Mouse (Mus musculus) hindbrain, embryonic 14.5 days (tissue): ENCODE data around the gene Elovl6. TPM values are rescaled to one million over a fixed set of nuclear protein-coding genes. Genes with fewer than 3 reads are reported as not detected.

Experiments used
- ATAC-seq: fragments of 200-750 bp; cut with Nextera tagmentation; 2 replicates; pipeline ENCODE4 v1.8.0; 2017; ENCODE audit warnings: moderate number of reproducible peaks, mild to moderate bottlenecking, moderate TSS enrichment, moderate library complexity; ENCODE audit not compliant: low FRiP score
- DNase-seq: peaks from one replicate; pipeline ENCODE4 v3.0.0-alpha.2; 2015; ENCODE audit warnings: low spot score
- H3K27ac ChIP-seq: fragments of 300-500 bp; sonication (generic); 2 replicates; pipeline ENCODE4 v1.5.1; 2014; ENCODE audit warnings: mild to moderate bottlenecking, moderate library complexity
- H3K27me3 ChIP-seq: fragments of 300-500 bp; sonication (generic); 2 replicates; pipeline ENCODE4 v1.6.1; 2014; ENCODE audit warnings: mild to moderate bottlenecking, low read length, mixed read lengths; ENCODE audit not compliant: control insufficient read depth, insufficient read depth
- H3K36me3 ChIP-seq: fragments of 300-500 bp; sonication (generic); replicated peaks from 2 replicates; pipeline ENCODE4 v1.6.1; 2014; ENCODE audit not compliant: control insufficient read depth, insufficient read depth
- H3K4me1 ChIP-seq: fragments of 300-500 bp; sonication (generic); replicated peaks from 2 replicates; pipeline ENCODE4 v1.6.1; 2014; ENCODE audit warnings: antibody characterized with exemption, low read length, mixed read lengths; ENCODE audit not compliant: control insufficient read depth, insufficient read depth
- H3K4me2 ChIP-seq: fragments of 300-500 bp; sonication (generic); replicated peaks from 2 replicates; pipeline ENCODE4 v1.6.1; 2014; ENCODE audit warnings: mild to moderate bottlenecking, moderate library complexity
- H3K4me3 ChIP-seq: fragments of 300-500 bp; sonication (generic); replicated peaks from 2 replicates; pipeline ENCODE4 v1.5.1; 2014; ENCODE audit warnings: mild to moderate bottlenecking, low read length
- H3K9ac ChIP-seq: fragments of 300-500 bp; sonication (generic); 2 replicates; pipeline ENCODE4 v1.6.1; 2014
- H3K9me3 ChIP-seq: fragments of 300-500 bp; sonication (generic); 2 replicates; pipeline ENCODE4 v1.6.1; 2016; ENCODE audit warnings: low read length; ENCODE audit not compliant: control insufficient read depth
- WGBS: fragments of 180-500 bp; shearing (Covaris S2); extraction: QIAGEN DNeasy Blood & Tissue Kit; methylation state at CpG from one replicate; pipeline ENCODE4 v1.1.7; 2014; 5-methylcytosine and 5-hydroxymethylcytosine counted together
- polyA plus RNA-seq: library from polyadenylated mRNA; unstranded; fragments of >200 nt; fragmentation: Nextera tagmentation; extraction: Ambion mirVana; gene quantifications from 2 replicates; pipeline ENCODE4 v1.2.1, GENCODE M21; 2014

Gene Elovl6
- polyA plus RNA-seq, 1 experiment from 2014 or later: 27.5 TPM

DNA sequence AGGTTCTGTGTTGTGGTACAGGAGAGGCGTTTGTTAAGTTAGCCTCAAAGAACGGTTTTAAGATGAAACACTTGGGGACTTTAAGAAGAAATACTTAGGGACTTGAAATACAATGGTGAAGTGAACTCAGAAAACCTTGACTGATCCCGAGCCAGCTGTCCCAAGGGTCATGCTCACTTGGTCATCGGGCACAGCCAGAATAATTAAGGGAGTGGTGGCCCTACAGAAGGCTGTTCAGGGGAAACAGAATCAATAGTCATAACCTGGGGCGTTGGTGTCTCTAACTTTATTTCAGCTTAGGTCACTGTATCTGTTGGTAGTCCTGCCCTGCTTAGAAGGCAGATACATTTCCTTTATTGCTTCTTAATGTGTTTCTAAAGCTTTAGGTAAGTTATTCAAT is 51.1 kb downstream of the Elovl6 start:
- no peak overlapping the region for H3K27ac ChIP-seq
- ATAC-seq (no peak), DNase-seq (no peak)
- no peaks in the 10 kb centered on the region for H3K4me1 ChIP-seq
- no peaks in the 10 kb centered on the region for H3K27me3 ChIP-seq
- no peak overlapping the region for H3K4me2 ChIP-seq
- no peaks in the 10 kb centered on the region for H3K9me3 ChIP-seq
- no peaks in the 10 kb centered on the region for H3K36me3 ChIP-seq
- WGBS: 83% methylated on average over 5 of the region's 5 CpGs
- H3K4me3 ChIP-seq: no peak overlapping the region
- no peak overlapping the region for H3K9ac ChIP-seq

DNA sequence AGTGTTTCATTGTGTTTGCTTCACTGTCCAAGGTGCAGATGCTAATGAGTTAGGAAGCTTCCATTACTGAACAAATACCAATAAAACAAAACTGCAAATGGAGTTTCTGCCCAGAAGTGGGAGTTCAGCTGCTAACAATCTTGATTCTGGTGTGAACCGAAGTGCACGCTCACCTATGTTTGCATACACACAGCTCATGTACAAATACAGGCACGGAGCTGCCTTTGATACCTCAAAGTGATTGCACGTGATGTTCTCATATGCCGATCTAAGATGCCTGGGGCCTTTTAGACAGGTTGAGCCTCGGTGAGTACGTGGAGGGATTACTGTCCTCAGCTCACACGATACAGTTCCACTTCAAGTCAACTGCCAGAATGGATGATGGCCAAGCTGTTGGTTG is 55.8 kb downstream of the Elovl6 start:
- ATAC-seq (no peak), DNase-seq (no peak)
- Histone ChIP-seq H3K36me3 (no peaks in the 10 kb centered on the region), H3K4me1 (0 out of 2 replicates have a peak, but pooled peaks cover 5% of the 10 kb centered on the region), H3K4me2 (no peak overlapping the region), H3K4me3 (no peak overlapping the region), H3K9me3 (no peaks in the 10 kb centered on the region), H3K27ac (no peak overlapping the region), H3K9ac (no peak overlapping the region), H3K27me3 (no peaks in the 10 kb centered on the region)
- 90% methylated on average over 8 of the region's 8 CpGs for WGBS

DNA sequence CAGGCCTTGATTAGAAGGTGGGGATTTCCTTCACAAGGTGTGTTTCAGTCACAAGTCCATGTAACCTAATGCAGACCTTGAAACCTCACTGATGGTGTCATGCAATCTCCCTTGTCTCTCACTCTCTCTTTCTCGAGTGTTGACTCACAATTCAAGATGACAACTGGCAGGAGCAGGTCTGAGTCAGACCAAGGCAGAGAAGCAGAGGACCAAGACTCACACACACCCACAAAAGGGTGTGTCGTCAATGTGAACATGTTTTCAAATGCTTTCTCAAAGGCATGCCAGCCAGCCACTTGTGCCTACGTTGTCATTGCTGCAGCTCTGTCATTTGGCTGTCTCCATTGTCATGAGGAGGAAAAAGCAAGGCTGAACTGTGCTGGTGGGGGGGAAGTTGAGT is 56.6 kb downstream of the Elovl6 start:
- no peak overlapping the region for H3K27ac ChIP-seq
- H3K27me3 ChIP-seq: no peaks in the 10 kb centered on the region
- H3K9me3 ChIP-seq: no peaks in the 10 kb centered on the region
- no peaks in the 10 kb centered on the region for H3K36me3 ChIP-seq
- 0 out of 2 replicates have a peak, but pooled peaks cover 5% of the 10 kb centered on the region for H3K4me1 ChIP-seq
- no peak for ATAC-seq
- WGBS: 84% methylated on average over 3 of the region's 3 CpGs
- DNase-seq: no peak
- no peak overlapping the region for H3K4me3 ChIP-seq
- no peak overlapping the region for H3K9ac ChIP-seq
- H3K4me2 ChIP-seq: no peak overlapping the region

DNA sequence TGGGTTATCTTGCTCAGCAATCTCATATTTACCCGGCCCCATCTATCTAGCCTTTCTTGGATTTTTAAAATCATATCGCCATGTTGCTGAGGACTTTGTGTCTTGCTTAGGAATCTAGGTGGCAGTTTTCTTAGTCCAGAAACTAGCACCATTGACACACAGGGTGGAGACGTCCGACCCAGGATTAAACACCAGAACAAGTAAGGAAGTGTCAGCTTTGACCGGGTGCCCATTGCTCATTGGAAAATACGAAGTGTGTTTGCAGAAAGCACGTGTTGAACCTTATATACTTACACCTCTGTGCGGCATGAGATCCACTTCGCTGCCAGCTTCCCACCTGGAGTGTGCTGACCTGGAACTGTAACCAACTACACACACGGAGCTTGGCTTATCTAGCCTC is 57.5 kb downstream of the Elovl6 start:
- no peak for ATAC-seq

DNA sequence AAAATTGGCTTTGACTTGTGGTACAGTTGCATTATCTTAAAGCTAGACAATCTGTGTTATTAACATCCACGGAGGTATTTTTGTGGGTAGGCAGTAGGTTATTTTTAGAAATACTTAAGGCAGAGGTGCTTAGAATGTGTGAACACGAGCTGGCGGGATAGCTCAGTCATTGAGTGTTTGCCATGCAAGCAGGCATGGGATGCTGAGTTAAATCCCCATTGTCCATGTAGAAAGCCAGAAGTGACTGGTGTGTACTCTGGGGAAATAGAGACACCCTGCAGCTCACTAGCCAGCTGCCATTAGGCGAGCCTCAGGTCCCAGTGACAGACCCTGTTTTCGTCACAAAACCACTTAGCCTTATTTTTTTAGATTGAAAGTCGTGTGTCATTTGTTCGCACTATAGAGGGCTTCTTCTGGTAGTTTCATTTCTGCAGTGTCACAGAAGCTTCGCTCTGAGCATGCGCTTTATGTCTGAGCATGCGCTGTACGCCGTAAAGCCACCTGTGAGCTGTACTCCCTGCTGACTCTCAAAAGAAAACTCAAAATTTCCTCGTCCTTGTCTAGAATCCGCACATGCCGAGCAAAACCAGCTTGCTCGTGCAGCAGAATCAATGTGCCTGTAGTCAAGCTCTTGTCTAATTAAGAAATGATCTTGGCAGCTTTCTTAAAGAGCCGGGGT is 58.5 kb downstream of the Elovl6 start:
- Histone ChIP-seq H3K27ac (0 out of 2 replicates have a peak overlapping the region, but pooled peaks have one; percentile 35), H3K27me3 (no peaks in the 10 kb centered on the region), H3K4me2 (no peak overlapping the region), H3K9me3 (no peaks in the 10 kb centered on the region), H3K36me3 (no peaks in the 10 kb centered on the region), H3K4me1 (0 out of 2 replicates have a peak, but pooled peaks cover 5% of the 10 kb centered on the region), H3K4me3 (no peak overlapping the region), H3K9ac (no peak overlapping the region)
- DNase-seq (no peak), ATAC-seq (no peak)
- WGBS: 77% methylated on average over 17 of the region's 17 CpGs

More for the DNA sequence above, 57.5 kb downstream of the Elovl6 start:
- no peak overlapping the region for H3K4me3 ChIP-seq
- H3K4me2 ChIP-seq: no peak overlapping the region
- no peak overlapping the region for H3K27ac ChIP-seq
- no peaks in the 10 kb centered on the region for H3K36me3 ChIP-seq
- DNase-seq: no peak
- WGBS: 93% methylated on average over 10 of the region's 10 CpGs
- H3K27me3 ChIP-seq: no peaks in the 10 kb centered on the region
- H3K4me1 ChIP-seq: 0 out of 2 replicates have a peak, but pooled peaks cover 5% of the 10 kb centered on the region
- H3K9me3 ChIP-seq: no peaks in the 10 kb centered on the region
- no peak overlapping the region for H3K9ac ChIP-seq

DNA sequence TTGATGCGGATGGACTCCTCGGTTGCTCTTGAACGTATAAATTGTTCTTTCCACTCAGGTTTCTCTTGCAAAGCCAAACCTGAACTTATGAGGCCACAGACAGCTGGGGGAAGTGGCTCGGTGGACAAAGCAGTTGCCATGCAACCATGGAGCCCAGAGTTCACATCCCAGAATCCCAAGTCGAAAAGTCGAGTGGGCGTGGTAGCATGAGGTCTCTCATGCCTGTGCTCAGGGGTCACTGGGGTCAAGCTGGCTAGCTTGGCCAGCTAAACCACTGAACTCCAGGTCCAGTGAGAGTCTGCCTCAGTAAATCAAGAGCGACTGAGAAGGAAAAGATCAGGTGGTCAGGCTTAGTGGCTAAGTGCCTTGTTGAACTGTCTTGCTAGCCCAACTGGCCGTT is 59.1 kb downstream of the Elovl6 start:
- Histone ChIP-seq H3K4me1 (0 out of 2 replicates have a peak, but pooled peaks cover 5% of the 10 kb centered on the region), H3K36me3 (no peaks in the 10 kb centered on the region), H3K27me3 (no peaks in the 10 kb centered on the region), H3K27ac (no peak overlapping the region), H3K9ac (no peak overlapping the region), H3K4me3 (no peak overlapping the region), H3K4me2 (no peak overlapping the region), H3K9me3 (no peaks in the 10 kb centered on the region)
- ATAC-seq: no peak
- whole genome bisulfite sequencing: 73% methylated on average over 9 of the region's 9 CpGs
- DNase-seq: no peak

DNA sequence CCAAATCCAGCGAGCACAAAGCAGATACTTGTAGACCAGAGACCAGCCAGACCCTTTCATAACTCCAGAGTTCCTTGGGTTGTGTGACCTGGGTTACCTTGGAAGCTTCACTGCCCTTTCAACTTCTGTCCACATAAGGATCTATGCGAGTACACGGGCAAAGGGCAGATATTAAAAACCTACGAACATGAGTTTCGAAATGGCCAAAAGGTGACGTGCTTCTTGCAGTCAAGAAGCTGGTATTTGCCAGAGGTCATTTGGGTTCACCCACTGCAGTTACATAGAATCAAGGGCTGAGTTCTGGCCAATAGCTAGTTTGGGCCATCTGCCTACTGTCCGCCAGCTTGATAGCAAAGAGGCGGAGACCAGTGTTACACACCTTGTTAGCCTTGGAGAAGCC is 59.6 kb downstream of the Elovl6 start:
- H3K4me1 ChIP-seq: 0 out of 2 replicates have a peak, but pooled peaks cover 5% of the 10 kb centered on the region
- no peaks in the 10 kb centered on the region for H3K27me3 ChIP-seq
- no peak for DNase-seq
- 97% methylated on average over 8 of the region's 8 CpGs for WGBS
- no peak for ATAC-seq
- no peak overlapping the region for H3K27ac ChIP-seq
- no peaks in the 10 kb centered on the region for H3K36me3 ChIP-seq
- no peaks in the 10 kb centered on the region for H3K9me3 ChIP-seq
- H3K4me2 ChIP-seq: no peak overlapping the region
- no peak overlapping the region for H3K9ac ChIP-seq
- H3K4me3 ChIP-seq: no peak overlapping the region

DNA sequence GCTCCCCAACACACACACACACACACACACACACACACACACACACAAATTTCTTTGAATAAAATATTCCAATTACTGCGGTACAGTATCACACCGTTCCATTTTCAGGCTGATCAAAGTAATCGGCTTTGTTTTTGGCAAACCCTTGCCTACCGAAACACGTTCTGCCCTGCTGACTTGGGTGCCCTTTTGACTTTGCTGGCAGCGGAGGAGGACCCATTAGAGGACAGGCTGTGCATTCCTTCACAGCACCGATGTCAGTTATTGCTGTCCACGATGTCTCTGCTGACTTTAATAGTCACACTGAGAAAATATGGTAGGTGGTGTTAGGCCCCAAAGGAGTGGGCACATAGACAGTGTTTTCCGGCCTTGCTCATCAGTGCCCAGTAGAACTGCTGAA is 60.8 kb downstream of the Elovl6 start:
- no peak overlapping the region for H3K4me3 ChIP-seq
- ATAC-seq (no peak), DNase-seq (no peak)
- H3K27me3 ChIP-seq: no peaks in the 10 kb centered on the region
- no peak overlapping the region for H3K9ac ChIP-seq
- no peak overlapping the region for H3K27ac ChIP-seq
- H3K4me2 ChIP-seq: no peak overlapping the region
- 0 out of 2 replicates have a peak, but pooled peaks cover 5% of the 10 kb centered on the region for H3K4me1 ChIP-seq
- H3K36me3 ChIP-seq: no peaks in the 10 kb centered on the region
- WGBS: 93% methylated on average over 9 of the region's 9 CpGs
- no peaks in the 10 kb centered on the region for H3K9me3 ChIP-seq

DNA sequence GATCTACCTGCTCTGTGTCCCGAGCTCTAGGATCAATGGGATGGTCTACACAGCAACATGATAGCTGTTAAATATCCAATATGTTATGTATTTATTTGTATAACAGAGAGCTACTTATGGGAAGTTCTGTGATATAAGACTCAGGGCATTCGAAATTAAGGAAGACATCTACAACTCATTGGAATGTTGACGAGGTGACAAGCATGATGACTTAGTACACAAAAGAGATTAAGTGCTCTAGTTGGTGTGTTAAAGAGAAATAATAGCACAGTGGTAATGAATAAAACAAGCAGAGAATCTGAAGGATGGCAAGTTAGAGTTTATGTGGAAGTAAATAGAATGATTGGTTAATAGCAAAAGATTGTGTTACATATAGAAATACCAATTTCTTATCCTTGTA is 61.6 kb downstream of the Elovl6 start:
- WGBS: 90% methylated on average over 3 of the region's 3 CpGs
- no peaks in the 10 kb centered on the region for H3K27me3 ChIP-seq
- H3K9ac ChIP-seq: no peak overlapping the region
- 0 out of 2 replicates have a peak, but pooled peaks cover 5% of the 10 kb centered on the region for H3K4me1 ChIP-seq
- H3K27ac ChIP-seq: no peak overlapping the region
- no peak for ATAC-seq
- DNase-seq: no peak
- H3K4me2 ChIP-seq: no peak overlapping the region
- H3K36me3 ChIP-seq: no peaks in the 10 kb centered on the region
- H3K4me3 ChIP-seq: no peak overlapping the region
- no peaks in the 10 kb centered on the region for H3K9me3 ChIP-seq
